Comparison of ENCODE assay signal across 14 mouse cellular contexts in genomic region chr8:35773508-35773907, GRCm38 (mm10). TPM values are rescaled to one million over a fixed set of nuclear protein-coding genes. Genes with fewer than 3 reads are reported as not detected.
DNase-seq lines count a peak whose midpoint lies in the region; ATAC-seq and TF ChIP-seq lines count a peak whose summit lies in the region.
"Had no signal": no experiment of that assay in that cellular context is flagged by ENCODE, and none has a peak within 500 bp of the region (broad histone marks: within the 10 kb centered on the region; RNA-seq: fewer than 3 reads in every experiment).

No protein-coding gene starts in this region.

- H3K4me3 ChIP-seq in hindbrain, embryonic 13.5 days = no peak overlapping the region
- no peak overlapping the region for H3K4me3 ChIP-seq in hindbrain, embryonic 11.5 days (ENCODE audit: low read depth, low read length)
- no peak overlapping the region for H3K4me3 ChIP-seq in lung, adult 2 months (replicated peaks; ENCODE audit: extremely low read depth, low read depth, low read length)
- H3K4me3 ChIP-seq: limb, embryonic 10.5 days; myocyte had no signal

- H3K27ac ChIP-seq in hindbrain, embryonic 13.5 days = 0 out of 2 replicates have a peak overlapping the region, but pooled peaks have one; percentile 40
- no peak overlapping the region for H3K27ac ChIP-seq in hindbrain, embryonic 11.5 days (ENCODE audit: low read depth, low read length)
- H3K27ac ChIP-seq: limb, embryonic 10.5 days had no signal

- 28% methylated on average over 7 of the region's 7 CpGs for WGBS in hindbrain, embryonic 13.5 days
- WGBS in hindbrain, embryonic 11.5 days = 51% methylated on average over 7 of the region's 7 CpGs
- 38% methylated on average over 7 of the region's 7 CpGs for WGBS in lung, adult 2 months

- no peak overlapping the region; the same call in 1 of the 2 replicates for H3K9ac ChIP-seq in hindbrain, embryonic 13.5 days
- no peak overlapping the region for H3K9ac ChIP-seq in hindbrain, embryonic 11.5 days (ENCODE audit: low read depth, low read length)

- no peaks in the 10 kb centered on the region for H3K9me3 ChIP-seq in hindbrain, embryonic 13.5 days
- H3K9me3 ChIP-seq in hindbrain, embryonic 11.5 days (ENCODE audit: control insufficient read depth, low read length) = no peaks in the 10 kb centered on the region
- H3K9me3 ChIP-seq: G1E; limb, embryonic 10.5 days had no signal

- TF ChIP-seq CTCF in lung, adult 2 months (IDR thresholded peaks at IDR 0.05; ENCODE audit: insufficient read depth, low read length) = no peak

- TF ChIP-seq POLR2A in lung, adult 2 months (IDR thresholded peaks at IDR 0.05; ENCODE audit: borderline replicate concordance, extremely low read depth, low read depth, low read length) = no peak

- H3K4me1 ChIP-seq in hindbrain, embryonic 13.5 days (replicated peaks) = peaks cover 10% of the 10 kb centered on the region
- H3K4me1 ChIP-seq in hindbrain, embryonic 11.5 days (replicated peaks; ENCODE audit: control insufficient read depth, insufficient read depth, low read length) = no peaks in the 10 kb centered on the region
- H3K4me1 ChIP-seq in lung, adult 2 months (ENCODE audit: control insufficient read depth, insufficient read depth, low read length) = no peaks in the 10 kb centered on the region

- peak; percentile 84 for ATAC-seq in cerebellum, adult (ENCODE audit: insufficient number of reproducible peaks, low FRiP score, low TSS enrichment)
- peak; percentile 88 for ATAC-seq in hindbrain, embryonic 13.5 days (ENCODE audit: low FRiP score)
- ATAC-seq in hindbrain, embryonic 11.5 days (ENCODE audit: low FRiP score) = no peak
- no peak for ATAC-seq in megakaryocyte progenitor cell, adult 5-6 weeks (replicated peaks; ENCODE audit: poor library complexity)

- no peak for DNase-seq in cerebellum, adult 11-12 months
- DNase-seq in hindbrain, embryonic 11.5 days (ENCODE audit: low spot score) = no peak
- peak; percentile 85 for DNase-seq in brain, adult 2 months (ENCODE audit: low read depth, low spot score)
- DNase-seq in mesoderm, embryonic 11.5 days (ENCODE audit: low read depth, low spot score) = peak; percentile 12
- DNase-seq in lung, adult 2 months = no peak
- DNase-seq: thymus, postnatal 25 days had no signal

- H3K4me2 ChIP-seq in hindbrain, embryonic 13.5 days = peak overlapping the region; percentile 19; the same call in 1 of the 2 replicates
- H3K4me2 ChIP-seq in hindbrain, embryonic 11.5 days (replicated peaks; ENCODE audit: low read depth, low read length) = no peak overlapping the region

- H3K36me3 ChIP-seq in hindbrain, embryonic 13.5 days = no peaks in the 10 kb centered on the region
- H3K36me3 ChIP-seq in hindbrain, embryonic 11.5 days (ENCODE audit: control insufficient read depth, insufficient read depth, low read length) = no peaks in the 10 kb centered on the region
- H3K36me3 ChIP-seq: G1E; limb, embryonic 10.5 days had no signal

- 0 out of 2 replicates have a peak, but pooled peaks cover 5% of the 10 kb centered on the region for H3K27me3 ChIP-seq in hindbrain, embryonic 13.5 days
- no peaks in the 10 kb centered on the region for H3K27me3 ChIP-seq in hindbrain, embryonic 11.5 days (ENCODE audit: control insufficient read depth, insufficient read depth, low read length)

RNA-seq across cellular contexts. Expression of gene Gm19410, which starts 7.9 kb away (rescaled TPM):
- 0.04 and 0.12 TPM in 2 replicates for polyA plus RNA-seq in hindbrain, embryonic 13.5 days (2015; fragmentation: Nextera tagmentation; extraction: Ambion mirVana)
- polyA plus RNA-seq in hindbrain, embryonic 11.5 days (2014; fragmentation: Nextera tagmentation; extraction: Ambion mirVana) = not detected in 2 replicates
- total RNA-seq in megakaryocyte progenitor cell, adult 5-6 weeks (2015) = not detected in 2 replicates
- total RNA-seq in megakaryocyte progenitor cell, adult 5-6 weeks (2017) = not detected in 2 replicates
- polyA plus RNA-seq in lung, adult 2 months (2012; rRNA removed) = not detected in 2 replicates
- total RNA-seq: adrenal gland, adult 18-20 months; G1E had no signal
- polyA plus RNA-seq: G1E; limb, embryonic 10.5 days; myocyte; spleen, adult 2 months had no signal

Comparison
In these comparisons a context has a peak if more than half of its experiments do, and no peak if none do; other contexts are left out.
1. ATAC-seq: peak in cerebellum, adult (single experiment) and hindbrain, embryonic 13.5 days (single experiment); none in hindbrain, embryonic 11.5 days (single experiment) and megakaryocyte progenitor cell, adult 5-6 weeks (single experiment).
2. DNase-seq: peak in brain, adult 2 months (single experiment) and mesoderm, embryonic 11.5 days (single experiment); none in cerebellum, adult 11-12 months (single experiment), hindbrain, embryonic 11.5 days (single experiment) and lung, adult 2 months (single experiment).